Mouse (Mus musculus) bone marrow, adult 2 months (tissue): ENCODE data around the gene Fbxw4. TPM values are rescaled to one million over a fixed set of nuclear protein-coding genes. Genes with fewer than 3 reads are reported as not detected.
A peak's percentile ranks its signal among the peaks of the same experiment; 100 is the strongest.
"Not testable (repeated sequence)": the region's sequence is repeated elsewhere in the genome, so short reads cannot be mapped to it uniquely, and the experiment has no call there.

Experiments
- H3K27ac ChIP-seq: fragments of 200-500 bp; 2 replicates; pipeline ENCODE4 v1.5.1; 2012; ENCODE audit warnings: low read depth, mild to moderate bottlenecking, control low read depth, inconsistent platforms, low read length; ENCODE audit not compliant: control insufficient read depth, poor library complexity, insufficient read depth
- H3K4me1 ChIP-seq: fragments of 200-500 bp; 2 replicates; pipeline ENCODE4 v1.6.1; 2011; ENCODE audit warnings: low read length; ENCODE audit not compliant: control insufficient read depth, insufficient read depth
- H3K4me3 ChIP-seq: fragments of 200-500 bp; replicated peaks from 2 replicates; pipeline ENCODE3; 2011; ENCODE audit warnings: mild to moderate bottlenecking, low read depth, low read length, control low read depth; ENCODE audit not compliant: control insufficient read depth
- CTCF ChIP-seq: fragments of 200-500 bp; IDR thresholded peaks from 2 replicates; pipeline ENCODE4 v1.5.1; 2011; ENCODE audit warnings: low read length, control low read depth; ENCODE audit not compliant: control insufficient read depth, insufficient read depth
- POLR2A ChIP-seq: fragments of 200-500 bp; IDR thresholded peaks from 2 replicates; pipeline ENCODE4 v1.6.1; 2011; ENCODE audit warnings: low read depth, mild to moderate bottlenecking, control low read depth, low read length, borderline replicate concordance; ENCODE audit not compliant: control insufficient read depth
- WGBS: fragments of 180-500 bp; shearing (Covaris S2); methylation state at CpG from one replicate; pipeline ENCODE4 v1.1.7; 2018; 5-methylcytosine and 5-hydroxymethylcytosine counted together
- polyA plus RNA-seq: library from polyadenylated mRNA; stranded (reverse); fragments of >200 nt; gene quantifications from 2 replicates; pipeline ENCODE4 v1.2.4, GENCODE M21; 2011; ENCODE audit warnings: low replicate concordance; ENCODE audit not compliant: missing spikeins, insufficient read depth, insufficient read length

Fbxw4 gene
- polyA plus RNA-seq, 1 experiment: 22.4 TPM

- Histone ChIP-seq H3K4me3 (no peak overlapping the region), H3K27ac (no peak overlapping the region), H3K4me1 (peaks cover 5% of the 10 kb centered on the region)
- TF ChIP-seq POLR2A: no peak
- no peak for TF ChIP-seq CTCF
- WGBS: 80% methylated on average over 4 of the region's 4 CpGs
Measured at GRCm38 (mm10) chr19:45649776-45650175, 10.3 kb downstream of the Fbxw4 start.

GRCm38 (mm10) chr19:45648469-45648868 lies 11.6 kb downstream of the Fbxw4 start:
- WGBS: 91% methylated on average over 6 of the region's 6 CpGs
- not testable (repeated sequence) for H3K4me1 ChIP-seq, H3K4me3 ChIP-seq, H3K27ac ChIP-seq

GRCm38 (mm10) chr19:45646866-45647265 lies 13.2 kb downstream of the Fbxw4 start:
- WGBS: 78% methylated on average over 4 of the region's 4 CpGs
- TF ChIP-seq POLR2A: no peak
- TF ChIP-seq CTCF: no peak
- Histone ChIP-seq H3K27ac (no peak overlapping the region), H3K4me1 (peaks cover 3% of the 10 kb centered on the region), H3K4me3 (no peak overlapping the region)

- 78% methylated on average over 7 of the region's 7 CpGs for WGBS
- Histone ChIP-seq H3K4me3 (no peak overlapping the region), H3K27ac (no peak overlapping the region), H3K4me1 (no peaks in the 10 kb centered on the region)
- TF ChIP-seq CTCF (no peak), POLR2A (no peak)
Measured at GRCm38 (mm10) chr19:45640691-45641090, 19.4 kb downstream of the Fbxw4 start.

- Histone ChIP-seq H3K4me1 (no peaks in the 10 kb centered on the region; the same call in 1 of the 2 replicates), H3K4me3 (no peak overlapping the region), H3K27ac (no peak overlapping the region)
- no peak for TF ChIP-seq CTCF
- no peak for TF ChIP-seq POLR2A
- 80% methylated on average over 5 of the region's 5 CpGs for WGBS
Measured at GRCm38 (mm10) chr19:45635960-45636359, 24.2 kb downstream of the Fbxw4 start.

GRCm38 (mm10) chr19:45631584-45631983 lies 28.5 kb downstream of the Fbxw4 start:
- WGBS: 35% methylated on average over 3 of the region's 3 CpGs
- Histone ChIP-seq H3K27ac (no peak overlapping the region), H3K4me3 (no peak overlapping the region), H3K4me1 (peaks cover 2% of the 10 kb centered on the region; the same call in 1 of the 2 replicates)
- TF ChIP-seq CTCF (no peak), POLR2A (no peak)

GRCm38 (mm10) chr19:45630953-45631352 lies 29.2 kb downstream of the Fbxw4 start:
- H3K27ac ChIP-seq: no peak overlapping the region
- no peak overlapping the region for H3K4me3 ChIP-seq
- WGBS: 14% methylated on average over 5 of the region's 5 CpGs
- H3K4me1 ChIP-seq: peaks cover 2% of the 10 kb centered on the region; the same call in 1 of the 2 replicates
- TF ChIP-seq CTCF: no peak

- TF ChIP-seq POLR2A (no peak), CTCF (peak; percentile 7; the same call in 1 of the 2 replicates)
- H3K4me3 ChIP-seq: no peak overlapping the region
- no peak overlapping the region for H3K27ac ChIP-seq
- H3K4me1 ChIP-seq: peaks cover 2% of the 10 kb centered on the region; the same call in 1 of the 2 replicates
- WGBS: 95% methylated on average over 3 of the region's 3 CpGs
Measured at GRCm38 (mm10) chr19:45629219-45629618, 30.9 kb downstream of the Fbxw4 start.

GRCm38 (mm10) chr19:45628649-45629048 lies 31.5 kb downstream of the Fbxw4 start:
- H3K27ac ChIP-seq: no peak overlapping the region
- H3K4me1 ChIP-seq: peaks cover 2% of the 10 kb centered on the region; the same call in 1 of the 2 replicates
- H3K4me3 ChIP-seq: no peak overlapping the region
- 89% methylated on average over 6 of the region's 6 CpGs for WGBS
- no peak for TF ChIP-seq CTCF
- TF ChIP-seq POLR2A: no peak
